ENCODE assay signal across 8 mouse cellular contexts in the genomic region with DNA sequence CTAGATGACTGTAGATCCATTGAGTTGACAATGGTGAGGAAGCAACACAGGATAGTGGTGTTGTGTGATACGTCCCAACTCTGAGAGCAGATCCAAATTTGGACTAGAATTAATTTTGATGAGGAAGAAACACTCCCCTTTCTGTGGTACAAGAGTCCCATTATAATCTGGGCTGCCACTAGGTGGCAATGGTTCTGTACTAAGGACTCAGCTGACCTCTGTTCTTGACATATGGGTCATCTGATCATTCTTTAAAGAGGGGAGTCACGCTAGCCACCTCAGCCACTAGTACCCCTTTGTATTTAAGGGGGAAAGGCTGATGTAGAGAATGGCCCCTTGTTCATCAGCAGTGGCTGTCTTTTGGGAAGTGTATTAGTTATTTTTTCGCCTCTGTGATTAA. TPM values are rescaled to one million over a fixed set of nuclear protein-coding genes. Genes with fewer than 3 reads are reported as not detected.
DNase-seq lines count a peak whose midpoint lies in the region; ATAC-seq lines count a peak whose summit lies in the region.

No protein-coding gene starts in this region.

- no peak for ATAC-seq in kidney, embryonic 16.5 days (ENCODE audit: low FRiP score, low TSS enrichment)
- no peak for ATAC-seq in embryonic facial prominence, embryonic 11.5 days (replicated peaks; ENCODE audit: insufficient number of reproducible peaks, low FRiP score, low TSS enrichment, low read depth)
- ATAC-seq in liver, embryonic 15.5 days (ENCODE audit: insufficient read depth) = 0 out of 2 replicates have a peak, but pooled peaks have one; percentile 44

- no peaks in the 10 kb centered on the region for H3K27me3 ChIP-seq in kidney, embryonic 16.5 days (ENCODE audit: insufficient read depth, low read length)
- H3K27me3 ChIP-seq in embryonic facial prominence, embryonic 11.5 days (ENCODE audit: control insufficient read depth, insufficient read depth, low read length) = no peaks in the 10 kb centered on the region
- no peaks in the 10 kb centered on the region for H3K27me3 ChIP-seq in liver, embryonic 15.5 days

- no peak overlapping the region for H3K4me3 ChIP-seq in kidney, embryonic 16.5 days (ENCODE audit: low read length)
- no peak overlapping the region for H3K4me3 ChIP-seq in embryonic facial prominence, embryonic 11.5 days (ENCODE audit: low read depth, low read length)
- no peak overlapping the region for H3K4me3 ChIP-seq in liver, embryonic 15.5 days (replicated peaks)

- H3K36me3 ChIP-seq in kidney, embryonic 16.5 days (ENCODE audit: insufficient read depth, low read length) = no peaks in the 10 kb centered on the region
- H3K36me3 ChIP-seq in embryonic facial prominence, embryonic 11.5 days (replicated peaks; ENCODE audit: control insufficient read depth, insufficient read depth, low read depth, low read length) = no peaks in the 10 kb centered on the region
- H3K36me3 ChIP-seq in liver, embryonic 15.5 days (replicated peaks) = no peaks in the 10 kb centered on the region

- no peak overlapping the region for H3K9ac ChIP-seq in kidney, embryonic 16.5 days (replicated peaks; ENCODE audit: low read length)
- H3K9ac ChIP-seq in embryonic facial prominence, embryonic 11.5 days (replicated peaks; ENCODE audit: low read length) = no peak overlapping the region
- no peak overlapping the region for H3K9ac ChIP-seq in liver, embryonic 15.5 days

- intact Hi-C loops in left cerebral cortex, postnatal 25 days (cut with DNase I) = no loop called here

- WGBS in kidney, embryonic 16.5 days = 61% methylated on average over 3 of the region's 3 CpGs
- 49% methylated on average over 3 of the region's 3 CpGs for WGBS in embryonic facial prominence, embryonic 11.5 days
- WGBS in liver, embryonic 15.5 days (ENCODE audit: insufficient replicate concordance) = 15% methylated on average over 3 of the region's 3 CpGs

- DNase-seq in kidney, postnatal 10 days = peak; percentile 55
- DNase-seq in NIH3T3 (ENCODE audit: low read depth) = peak; percentile 41
- peak; percentile 56 for DNase-seq in embryonic facial prominence, embryonic 11.5 days (ENCODE audit: low spot score)
- DNase-seq in spleen, adult 18-20 months = peak; percentile 14 to 64
- DNase-seq in left cerebral cortex, postnatal 25 days (ENCODE audit: low spot score in 2 of 2) = no peak
- no peak for DNase-seq in layer of hippocampus, postnatal 10 days (ENCODE audit: low spot score in 2 of 2)

- H3K9me3 ChIP-seq in kidney, embryonic 16.5 days (ENCODE audit: low read length) = no peaks in the 10 kb centered on the region
- H3K9me3 ChIP-seq in embryonic facial prominence, embryonic 11.5 days (replicated peaks; ENCODE audit: control insufficient read depth, low read length) = no peaks in the 10 kb centered on the region
- no peaks in the 10 kb centered on the region for H3K9me3 ChIP-seq in liver, embryonic 15.5 days (replicated peaks)

- no peak overlapping the region for H3K4me2 ChIP-seq in kidney, embryonic 16.5 days (replicated peaks; ENCODE audit: low read depth, low read length)
- H3K4me2 ChIP-seq in embryonic facial prominence, embryonic 11.5 days (ENCODE audit: low read depth, low read length) = no peak overlapping the region
- H3K4me2 ChIP-seq in liver, embryonic 15.5 days = peak overlapping the region; percentile 39

- no peaks in the 10 kb centered on the region for H3K4me1 ChIP-seq in kidney, embryonic 16.5 days (ENCODE audit: insufficient read depth, low read length)
- H3K4me1 ChIP-seq in embryonic facial prominence, embryonic 11.5 days (ENCODE audit: control insufficient read depth, insufficient read depth, low read length) = no peaks in the 10 kb centered on the region
- H3K4me1 ChIP-seq in liver, embryonic 15.5 days (replicated peaks) = peaks cover 18% of the 10 kb centered on the region

- no peak overlapping the region for H3K27ac ChIP-seq in kidney, embryonic 16.5 days (ENCODE audit: low read length)
- no peak overlapping the region for H3K27ac ChIP-seq in embryonic facial prominence, embryonic 11.5 days (replicated peaks; ENCODE audit: low read depth, low read length)
- H3K27ac ChIP-seq in liver, embryonic 15.5 days (replicated peaks) = 0 out of 2 replicates have a peak overlapping the region, but pooled peaks have one; percentile 42

RNA-seq across cellular contexts. Expression of gene Cmah, which starts 10.7 kb away (rescaled TPM):
- 0.79 and 1.2 TPM in 2 replicates for polyA plus RNA-seq in kidney, embryonic 16.5 days (2015; fragmentation: Nextera tagmentation; extraction: Ambion mirVana)
- polyA plus RNA-seq in embryonic facial prominence, embryonic 11.5 days (2014; fragmentation: Nextera tagmentation; extraction: Ambion mirVana) = 0.45 and 0.71 TPM in 2 replicates
- polyA plus RNA-seq in liver, embryonic 15.5 days (2015; fragmentation: Nextera tagmentation; extraction: Ambion mirVana) = 0.81 and 1.1 TPM in 2 replicates
- total RNA-seq in left cerebral cortex, postnatal 25 days (2021) = under 1 TPM; 0.62 to 0.71 TPM
- under 1 TPM; 0.36 to 0.41 TPM for total RNA-seq in layer of hippocampus, postnatal 10 days (2021)

RNA-seq across cellular contexts. Expression of gene Carmil1, which starts 57.3 kb away (rescaled TPM):
- 52.5 and 60.2 TPM in 2 replicates for polyA plus RNA-seq in kidney, embryonic 16.5 days (2015; fragmentation: Nextera tagmentation; extraction: Ambion mirVana)
- polyA plus RNA-seq in embryonic facial prominence, embryonic 11.5 days (2014; fragmentation: Nextera tagmentation; extraction: Ambion mirVana) = 24.0 and 25.0 TPM in 2 replicates
- 4.1 and 5.1 TPM in 2 replicates for polyA plus RNA-seq in liver, embryonic 15.5 days (2015; fragmentation: Nextera tagmentation; extraction: Ambion mirVana)
- 10 to 100 TPM; 27.4 to 37.2 TPM for total RNA-seq in left cerebral cortex, postnatal 25 days (2021)
- total RNA-seq in layer of hippocampus, postnatal 10 days (2021) = 10 to 100 TPM; 41.0 to 44.3 TPM

Comparison
In these comparisons a context has a peak if more than half of its experiments do, and no peak if none do; other contexts are left out.
1. DNase-seq: peak in kidney, postnatal 10 days (single experiment), NIH3T3 (single experiment), embryonic facial prominence, embryonic 11.5 days (single experiment) and spleen, adult 18-20 months (2 of 2); none in left cerebral cortex, postnatal 25 days (0 of 2) and layer of hippocampus, postnatal 10 days (0 of 2).